Mouse (Mus musculus) kidney, embryonic 15.5 days (tissue): ENCODE measurements at regions not wholly inside any gene's neighbourhood (a gene's known extent, or its start where the extent isn't known, plus 50 kb on each side); places are given as distances from the start of the nearest gene placed in this dataset.
A peak's percentile ranks its signal among the peaks of the same experiment; 100 is the strongest.
"Not testable (repeated sequence)": the region's sequence is repeated elsewhere in the genome, so short reads cannot be mapped to it uniquely, and the experiment has no call there.

Source experiments
- ATAC-seq: fragments of 200-750 bp; cut with Nextera tagmentation; replicated peaks from 2 replicates; pipeline ENCODE4 v1.8.0; 2017; ENCODE audit warnings: moderate TSS enrichment; ENCODE audit not compliant: low FRiP score
- H3K27ac ChIP-seq: fragments of 300-500 bp; sonication (generic); 2 replicates; pipeline ENCODE4 v1.5.1; 2015; ENCODE audit warnings: mild to moderate bottlenecking, inconsistent platforms
- H3K27me3 ChIP-seq: fragments of 300-500 bp; sonication (generic); 2 replicates; pipeline ENCODE4 v1.6.1; 2015; ENCODE audit warnings: inconsistent platforms
- H3K36me3 ChIP-seq: fragments of 300-500 bp; sonication (generic); 2 replicates; pipeline ENCODE4 v1.6.1; 2015; ENCODE audit warnings: inconsistent platforms
- H3K4me1 ChIP-seq: fragments of 300-500 bp; sonication (generic); 2 replicates; pipeline ENCODE4 v1.6.1; 2015; ENCODE audit warnings: inconsistent platforms
- H3K4me2 ChIP-seq: fragments of 300-500 bp; sonication (generic); 2 replicates; pipeline ENCODE4 v1.6.1; 2015; ENCODE audit warnings: moderate library complexity, mild to moderate bottlenecking, inconsistent platforms
- H3K4me3 ChIP-seq: fragments of 300-500 bp; sonication (generic); replicated peaks from 2 replicates; pipeline ENCODE4 v1.5.1; 2015; ENCODE audit warnings: mild to moderate bottlenecking, inconsistent platforms
- H3K9ac ChIP-seq: fragments of 300-500 bp; sonication (generic); 2 replicates; pipeline ENCODE4 v1.6.1; 2015; ENCODE audit warnings: mild to moderate bottlenecking, inconsistent platforms
- H3K9me3 ChIP-seq: fragments of 300-500 bp; sonication (generic); replicated peaks from 2 replicates; pipeline ENCODE4 v1.6.1; 2016; ENCODE audit warnings: inconsistent platforms
- WGBS: fragments of 180-500 bp; shearing (Covaris S2); methylation state at CpG from one replicate; pipeline ENCODE4 v1.1.7; 2015; ENCODE audit warnings: mixed read lengths; 5-methylcytosine and 5-hydroxymethylcytosine counted together

GRCm38 (mm10) chr3:58271441-58271840 is 143.1 kb upstream of the Tsc22d2 start:
- not testable (repeated sequence) for H3K4me1 ChIP-seq, H3K4me3 ChIP-seq, H3K4me2 ChIP-seq, H3K27me3 ChIP-seq, H3K9ac ChIP-seq, H3K36me3 ChIP-seq, H3K9me3 ChIP-seq, H3K27ac ChIP-seq
- peak; percentile 69; the same call in 1 of the 2 replicates for ATAC-seq
- no CpG with 5 or more reads among the region's 4 CpGs for WGBS

GRCm38 (mm10) chr3:58281291-58281690 is 133.2 kb upstream of the Tsc22d2 start:
- Histone ChIP-seq H3K4me3 (no peak overlapping the region), H3K9ac (no peak overlapping the region), H3K9me3 (no peaks in the 10 kb centered on the region), H3K27ac (no peak overlapping the region), H3K27me3 (no peaks in the 10 kb centered on the region), H3K4me2 (no peak overlapping the region), H3K36me3 (no peaks in the 10 kb centered on the region), H3K4me1 (no peaks in the 10 kb centered on the region)
- ATAC-seq, result no peak
- WGBS, result 93% methylated on average over 6 of the region's 6 CpGs

DNA sequence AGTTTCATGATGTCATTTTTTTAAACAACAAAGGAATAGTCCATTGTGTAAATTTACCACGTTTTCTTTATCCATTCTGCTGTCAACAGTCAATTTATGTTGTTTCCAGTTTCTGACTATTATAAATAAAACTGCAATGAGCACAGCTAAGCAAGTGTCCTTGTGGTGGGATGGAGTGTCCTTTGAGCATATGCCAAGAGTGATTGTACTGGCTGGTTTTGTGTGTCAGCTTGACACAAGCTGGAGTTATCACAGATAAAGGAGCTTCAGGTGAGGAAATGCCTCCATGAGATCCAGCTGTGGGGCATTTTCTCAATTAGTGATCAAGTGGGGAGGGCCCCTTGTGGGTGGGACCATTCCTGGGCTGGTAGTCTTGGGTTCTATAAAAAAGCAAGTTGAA is 130.1 kb upstream of the Tsc22d2 start:
- not testable (repeated sequence) for H3K9me3 ChIP-seq, H3K4me1 ChIP-seq, H3K36me3 ChIP-seq, H3K4me3 ChIP-seq, H3K9ac ChIP-seq, H3K27ac ChIP-seq, H3K27me3 ChIP-seq, ATAC-seq, H3K4me2 ChIP-seq
- 44% methylated on average over 1 of the region's 1 CpGs for WGBS

DNA sequence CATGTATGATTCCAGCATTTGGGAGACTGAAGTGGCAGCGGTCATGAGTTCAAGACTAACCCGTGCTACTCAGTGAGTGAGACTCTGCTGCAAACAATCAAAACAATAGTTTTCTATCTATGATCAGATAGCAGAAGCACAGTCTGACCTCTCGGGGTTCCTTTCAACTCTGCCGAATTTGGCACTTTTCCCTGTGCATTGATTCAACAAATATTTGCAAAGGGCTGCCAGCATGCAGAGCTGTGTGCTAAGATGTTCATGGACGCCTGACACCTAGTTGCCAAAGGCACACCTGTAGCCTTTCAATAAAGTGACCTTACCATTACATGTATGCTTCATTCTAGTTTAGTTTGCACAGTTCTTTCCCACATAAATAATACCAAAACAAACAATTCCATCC is 118.7 kb upstream of the Tsc22d2 start:
- Histone ChIP-seq H3K9ac (no peak overlapping the region), H3K27me3 (no peaks in the 10 kb centered on the region), H3K4me1 (peaks cover 4% of the 10 kb centered on the region; the same call in 1 of the 2 replicates), H3K36me3 (no peaks in the 10 kb centered on the region), H3K27ac (no peak overlapping the region), H3K4me3 (no peak overlapping the region), H3K9me3 (no peaks in the 10 kb centered on the region), H3K4me2 (no peak overlapping the region)
- no peak for ATAC-seq
- WGBS, result 81% methylated on average over 5 of the region's 5 CpGs

- Histone ChIP-seq H3K27me3 (no peaks in the 10 kb centered on the region), H3K4me3 (no peak overlapping the region), H3K9ac (no peak overlapping the region), H3K27ac (no peak overlapping the region), H3K36me3 (no peaks in the 10 kb centered on the region), H3K4me2 (no peak overlapping the region), H3K4me1 (0 out of 2 replicates have a peak, but pooled peaks cover 2% of the 10 kb centered on the region), H3K9me3 (no peaks in the 10 kb centered on the region)
- WGBS, result 77% methylated on average over 2 of the region's 2 CpGs
- no peak for ATAC-seq
Observed at GRCm38 (mm10) chr3:58300213-58300612, 114.3 kb upstream of the Tsc22d2 start.

- Histone ChIP-seq H3K9me3 (no peaks in the 10 kb centered on the region), H3K4me2 (no peak overlapping the region), H3K9ac (no peak overlapping the region), H3K4me3 (no peak overlapping the region), H3K36me3 (no peaks in the 10 kb centered on the region), H3K27me3 (no peaks in the 10 kb centered on the region), H3K27ac (no peak overlapping the region), H3K4me1 (0 out of 2 replicates have a peak, but pooled peaks cover 2% of the 10 kb centered on the region)
- WGBS, result 69% methylated on average over 5 of the region's 5 CpGs
- no peak for ATAC-seq
Observed at GRCm38 (mm10) chr3:58300801-58301485, 113.6 kb upstream of the Tsc22d2 start.

DNA sequence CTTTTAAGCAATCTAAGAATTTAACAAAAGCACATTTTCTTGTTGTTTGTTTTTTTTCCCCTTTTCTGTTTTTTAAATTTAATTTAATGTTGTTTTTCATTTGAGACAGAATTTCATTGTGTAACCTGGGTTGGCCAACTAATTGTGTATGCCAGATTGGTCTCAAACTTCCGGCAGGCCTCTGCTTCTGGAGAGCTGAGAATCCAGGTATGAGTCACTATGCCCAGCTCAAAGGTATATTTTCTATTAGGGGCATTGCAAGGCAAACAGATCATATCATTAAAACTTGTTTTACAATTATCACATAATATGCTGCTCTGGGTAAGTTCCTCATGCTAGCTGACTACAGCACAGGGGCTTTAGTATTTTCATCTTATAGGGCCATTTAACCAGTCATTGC is 112.2 kb upstream of the Tsc22d2 start:
- Histone ChIP-seq H3K4me3 (no peak overlapping the region), H3K9me3 (no peaks in the 10 kb centered on the region), H3K4me1 (0 out of 2 replicates have a peak, but pooled peaks cover 2% of the 10 kb centered on the region), H3K27me3 (no peaks in the 10 kb centered on the region), H3K9ac (no peak overlapping the region), H3K4me2 (no peak overlapping the region), H3K27ac (no peak overlapping the region), H3K36me3 (no peaks in the 10 kb centered on the region)
- no peak for ATAC-seq
- WGBS, result 82% methylated on average over 1 of the region's 1 CpGs

GRCm38 (mm10) chr3:58303746-58304145 is 110.8 kb upstream of the Tsc22d2 start:
- H3K9ac ChIP-seq, result no peak overlapping the region
- H3K36me3 ChIP-seq, result no peaks in the 10 kb centered on the region
- 0 out of 2 replicates have a peak, but pooled peaks cover 2% of the 10 kb centered on the region for H3K4me1 ChIP-seq
- H3K27ac ChIP-seq, result no peak overlapping the region
- no peak overlapping the region for H3K4me3 ChIP-seq
- no peaks in the 10 kb centered on the region for H3K9me3 ChIP-seq
- H3K4me2 ChIP-seq, result no peak overlapping the region
- no peaks in the 10 kb centered on the region for H3K27me3 ChIP-seq
- ATAC-seq, result no peak
- 29% methylated on average over 3 of the region's 3 CpGs for WGBS

GRCm38 (mm10) chr3:58309601-58310000 is 104.9 kb upstream of the Tsc22d2 start:
- Histone ChIP-seq H3K9me3 (no peaks in the 10 kb centered on the region), H3K9ac (no peak overlapping the region), H3K27me3 (no peaks in the 10 kb centered on the region), H3K36me3 (no peaks in the 10 kb centered on the region), H3K4me3 (no peak overlapping the region), H3K27ac (no peak overlapping the region), H3K4me2 (no peak overlapping the region), H3K4me1 (0 out of 2 replicates have a peak, but pooled peaks cover 4% of the 10 kb centered on the region)
- 62% methylated on average over 8 of the region's 8 CpGs for WGBS
- no peak for ATAC-seq

GRCm38 (mm10) chr3:58310390-58310789 is 104.1 kb upstream of the Tsc22d2 start:
- H3K4me3 ChIP-seq, result no peak overlapping the region
- no peak overlapping the region for H3K27ac ChIP-seq
- no peak overlapping the region for H3K4me2 ChIP-seq
- ATAC-seq, result no peak
- H3K9me3 ChIP-seq, result no peaks in the 10 kb centered on the region
- H3K27me3 ChIP-seq, result no peaks in the 10 kb centered on the region
- WGBS, result 64% methylated on average over 4 of the region's 4 CpGs
- H3K9ac ChIP-seq, result no peak overlapping the region
- H3K36me3 ChIP-seq, result no peaks in the 10 kb centered on the region
- H3K4me1 ChIP-seq, result 0 out of 2 replicates have a peak, but pooled peaks cover 4% of the 10 kb centered on the region

DNA sequence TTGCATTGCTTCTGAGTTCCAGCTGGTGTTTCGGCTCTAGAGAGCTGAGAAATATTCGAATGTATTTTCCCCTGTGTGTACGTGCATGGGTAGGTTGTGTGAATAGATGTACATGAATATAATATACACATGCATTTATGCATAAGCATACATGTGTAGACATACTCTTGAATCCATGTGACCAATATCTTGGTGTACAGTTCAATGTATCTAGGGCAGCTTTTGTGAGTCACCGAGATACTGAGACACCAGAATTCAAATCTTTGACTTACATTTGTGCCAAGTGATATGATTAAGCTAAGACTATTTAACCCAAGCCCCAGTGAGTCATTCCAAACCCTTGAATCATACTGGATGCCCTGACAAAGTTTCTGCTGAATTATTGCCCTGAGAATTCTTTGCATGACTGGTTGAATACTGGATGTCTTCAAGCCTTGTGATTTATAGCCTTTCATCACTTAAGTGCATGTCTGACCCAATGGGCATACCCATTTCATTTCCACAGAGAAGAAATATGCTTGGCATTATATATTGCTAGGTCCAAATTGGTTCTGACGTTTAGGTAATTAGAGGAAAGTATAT is 103.3 kb upstream of the Tsc22d2 start:
- H3K9ac ChIP-seq, result no peak overlapping the region
- WGBS, result 91% methylated on average over 5 of the region's 5 CpGs
- no peak for ATAC-seq
- H3K4me1 ChIP-seq, result 0 out of 2 replicates have a peak, but pooled peaks cover 4% of the 10 kb centered on the region
- no peak overlapping the region for H3K4me3 ChIP-seq
- H3K27me3 ChIP-seq, result no peaks in the 10 kb centered on the region
- no peaks in the 10 kb centered on the region for H3K9me3 ChIP-seq
- no peaks in the 10 kb centered on the region for H3K36me3 ChIP-seq
- H3K4me2 ChIP-seq, result no peak overlapping the region
- no peak overlapping the region for H3K27ac ChIP-seq

GRCm38 (mm10) chr3:58312623-58313022 is 101.9 kb upstream of the Tsc22d2 start:
- H3K9ac ChIP-seq, result no peak overlapping the region
- H3K4me1 ChIP-seq, result 0 out of 2 replicates have a peak, but pooled peaks cover 4% of the 10 kb centered on the region
- H3K4me2 ChIP-seq, result no peak overlapping the region
- no peak overlapping the region for H3K4me3 ChIP-seq
- WGBS, result 64% methylated on average over 6 of the region's 6 CpGs
- H3K36me3 ChIP-seq, result no peaks in the 10 kb centered on the region
- H3K27me3 ChIP-seq, result no peaks in the 10 kb centered on the region
- H3K27ac ChIP-seq, result no peak overlapping the region
- H3K9me3 ChIP-seq, result no peaks in the 10 kb centered on the region
- ATAC-seq, result no peak
